Mouse (Mus musculus) natural killer cell, adult 2 months (primary cell): ENCODE results near the gene Gm6169.
A peak's percentile ranks its signal among the peaks of the same experiment; 100 is the strongest.
"Not testable (repeated sequence)": the region's sequence is repeated elsewhere in the genome, so short reads cannot be mapped to it uniquely, and the experiment has no call there.

Experiments
- DNase-seq, 2 experiments: peaks; one replicate each; pipeline ENCODE4 v3.0.0; 2022; ENCODE audit warnings: low spot score in 2 of 2

Gene Gm6169

DNA sequence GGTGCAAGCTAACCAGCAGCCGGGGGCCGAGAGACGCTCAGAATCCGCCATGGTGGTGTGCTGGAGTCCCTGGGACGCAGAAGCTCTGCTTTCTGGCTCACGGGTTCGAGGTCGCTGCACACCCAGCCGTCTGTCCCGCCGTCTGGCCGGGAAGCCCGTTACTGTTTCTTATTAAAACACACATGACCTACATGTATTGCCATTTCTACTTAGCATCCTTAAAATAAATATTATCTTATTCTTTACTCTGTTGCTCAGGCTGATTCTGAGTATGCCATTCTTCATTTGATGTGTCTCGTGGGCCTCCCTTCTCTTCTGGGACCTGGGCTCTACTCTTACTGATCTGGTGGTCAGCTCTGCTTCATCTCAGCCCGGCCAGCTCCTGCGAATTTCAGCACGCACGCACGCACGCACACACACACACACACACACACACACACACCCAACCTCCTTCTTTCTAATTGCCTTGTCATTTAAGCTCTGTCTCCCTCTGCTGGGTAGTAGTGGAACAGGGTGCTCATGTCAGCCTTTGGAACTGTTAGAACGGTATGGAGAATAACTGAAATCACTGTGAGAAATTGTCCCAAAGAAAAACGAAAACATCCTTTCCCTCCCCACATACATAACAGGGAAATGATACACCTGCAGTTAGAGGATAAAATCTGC lies at the start of gene Gm6169:
Gm6169 (minus strand) TSS at position 51 of the 666 bp plus-strand sequence.
- peak in 1 of 2 experiments; percentile 1 for DNase-seq

DNA sequence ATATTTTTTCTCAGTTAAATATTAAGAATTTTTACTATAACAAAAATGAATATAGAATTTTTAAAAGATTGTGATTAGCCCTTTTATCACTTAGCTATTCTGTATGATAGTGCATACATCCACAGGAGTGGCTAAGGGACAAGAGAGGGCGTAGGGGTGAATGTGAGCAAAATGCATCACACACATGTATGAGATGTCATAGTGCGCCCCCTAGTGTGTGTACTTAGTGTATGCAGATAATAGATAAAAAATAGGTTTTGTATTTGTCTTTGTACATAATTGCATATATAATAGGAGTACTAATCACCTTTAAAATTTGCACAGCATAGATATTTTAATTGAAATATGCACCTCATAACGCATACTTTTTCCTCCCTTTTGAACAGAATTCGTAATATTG lies 46.8 kb upstream of the Gm6169 start:
- peak; percentile 44 to 62 for DNase-seq

DNA sequence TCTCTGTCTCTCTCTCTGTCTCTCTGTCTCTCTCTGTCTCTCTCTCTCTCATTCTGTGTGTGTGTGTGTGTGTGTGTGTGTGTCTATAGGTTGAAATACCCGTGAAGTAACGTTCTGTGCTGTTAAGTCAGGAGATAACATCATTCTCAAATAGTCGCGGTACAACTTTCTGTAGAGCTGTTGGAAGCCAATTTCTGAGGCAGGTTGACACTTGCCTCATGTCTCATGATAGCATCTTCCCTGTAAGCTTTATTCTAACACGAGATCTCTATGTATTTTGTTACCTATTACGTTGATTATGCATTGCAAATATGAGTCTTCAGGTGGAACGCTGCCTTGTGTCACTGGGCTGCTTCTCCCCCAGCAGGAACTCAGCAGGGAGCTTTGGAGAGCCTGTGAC lies 43.3 kb upstream of the Gm6169 start:
- no peak for DNase-seq

GRCm38 (mm10) chr13:97138404-97138931 lies 39.4 kb upstream of the Gm6169 start:
- DNase-seq = not testable (repeated sequence)

DNA sequence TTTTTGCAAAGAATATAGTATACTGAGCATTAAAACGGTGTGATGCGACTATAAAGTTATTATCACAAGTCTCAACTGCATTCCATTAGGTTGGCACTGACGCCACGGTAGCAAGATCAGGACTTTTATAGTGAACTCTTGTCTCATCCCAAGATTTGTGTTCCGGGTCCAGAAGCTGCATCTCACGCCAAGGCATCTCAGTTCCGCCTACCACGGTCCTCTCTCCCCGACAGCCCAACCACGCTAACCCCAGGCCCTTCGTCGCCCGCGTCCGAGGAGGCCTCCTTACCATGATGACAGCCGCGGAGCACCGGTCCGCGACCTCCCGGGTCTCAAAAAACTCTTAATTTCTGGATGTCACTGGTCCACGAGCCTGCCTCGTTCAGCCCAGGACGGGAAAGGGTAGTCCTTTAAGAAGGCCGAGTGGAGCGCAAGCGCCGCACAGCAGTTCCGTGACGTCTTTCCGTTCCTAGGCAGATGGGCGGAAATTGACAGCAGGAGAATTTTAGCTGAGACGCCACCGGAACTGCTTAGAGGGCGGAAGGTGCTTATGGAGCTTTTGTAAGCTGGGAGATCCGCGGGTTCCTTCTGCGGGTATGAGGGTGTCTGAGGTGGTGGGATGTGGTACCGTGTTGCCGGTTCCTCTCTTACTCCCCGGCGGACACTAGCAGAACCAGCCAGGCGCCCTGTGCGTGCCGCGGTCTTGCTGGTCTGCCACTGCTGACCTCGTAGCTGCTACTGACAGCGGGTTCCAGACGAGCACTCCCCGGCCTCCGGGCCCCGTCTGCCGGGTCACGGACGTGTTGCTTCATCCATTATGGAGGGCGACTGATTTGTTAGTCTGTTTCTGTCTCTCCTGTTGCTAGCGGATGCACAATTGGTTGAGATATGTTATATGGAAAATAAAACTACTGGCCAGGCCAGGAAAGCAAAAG lies 38.7 kb upstream of the Gm6169 start, which contains the start of the genes Gfm2 and Nsa2:
Gfm2 (plus strand) TSS at position 472 of the 935 bp plus-strand sequence.
Nsa2 (minus strand) TSS at position 472 of the 935 bp plus-strand sequence.
- DNase-seq = peak; percentile 88 to 89

DNA sequence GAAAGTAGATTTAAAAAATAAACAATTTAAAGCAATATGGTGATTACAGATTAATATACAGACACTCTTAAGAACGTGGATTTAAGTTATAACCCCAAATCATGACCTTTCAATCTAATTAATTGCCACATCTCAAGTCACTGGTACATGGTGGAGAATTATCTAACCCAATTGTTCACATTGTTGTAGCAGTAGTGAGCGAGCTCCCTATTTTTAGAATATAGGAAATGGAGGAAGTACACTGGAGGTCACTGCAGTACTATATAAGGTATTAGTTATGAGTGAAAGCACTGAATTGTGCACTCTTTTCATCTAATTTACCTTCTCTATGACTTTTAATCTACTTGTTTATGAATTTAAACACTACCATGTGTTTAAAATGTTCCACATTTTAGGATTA lies 31.4 kb upstream of the Gm6169 start:
- not testable (repeated sequence) for DNase-seq

- not testable (repeated sequence) for DNase-seq
These were observed 30.6 kb upstream of the Gm6169 start for GRCm38 (mm10) chr13:97129654-97130053.

- no peak for DNase-seq
These were observed 22.3 kb upstream of the Gm6169 start for GRCm38 (mm10) chr13:97121341-97121740.

DNA sequence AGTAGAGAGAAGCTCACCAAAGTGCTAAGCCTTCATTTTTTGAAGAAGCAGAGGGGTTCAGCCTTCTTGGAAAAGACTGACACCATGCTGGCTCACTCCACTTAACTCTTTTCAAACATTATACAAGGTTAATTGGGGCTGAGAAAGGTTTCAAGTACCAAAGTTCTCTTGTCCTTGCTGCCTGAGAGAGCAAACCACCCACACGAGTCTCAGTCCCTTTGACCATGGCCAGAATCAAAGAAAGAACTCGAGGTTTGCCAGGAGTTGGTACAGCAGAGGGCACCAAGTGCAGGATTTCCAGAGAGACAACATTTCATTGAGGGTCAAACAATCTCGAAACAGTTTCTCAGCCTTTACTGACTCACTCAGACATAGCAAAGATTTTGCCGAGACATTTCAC lies 10.0 kb upstream of the Gm6169 start:
- no peak for DNase-seq

GRCm38 (mm10) chr13:97107721-97108120 lies 8.7 kb upstream of the Gm6169 start:
- not testable (repeated sequence) for DNase-seq

DNA sequence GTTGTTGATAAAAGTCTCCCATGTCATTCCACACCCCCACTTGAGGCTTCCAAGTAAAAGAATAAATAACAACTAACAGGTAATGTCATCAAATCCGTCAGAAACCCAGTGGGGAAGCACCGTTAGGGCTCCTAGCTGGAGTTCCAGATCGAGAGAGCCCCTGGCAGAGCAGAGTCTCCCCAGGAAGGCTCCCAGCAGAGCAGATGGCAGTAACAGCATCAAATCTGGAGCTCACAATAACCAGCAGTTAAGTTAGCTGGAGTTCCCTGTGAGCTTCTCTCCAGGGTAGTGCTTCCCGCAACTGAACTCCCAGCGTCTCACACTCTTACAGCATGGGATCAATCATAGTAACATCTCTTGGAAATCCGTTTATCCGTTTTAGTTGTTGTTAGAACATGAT lies 6.0 kb upstream of the Gm6169 start:
- DNase-seq = no peak

DNA sequence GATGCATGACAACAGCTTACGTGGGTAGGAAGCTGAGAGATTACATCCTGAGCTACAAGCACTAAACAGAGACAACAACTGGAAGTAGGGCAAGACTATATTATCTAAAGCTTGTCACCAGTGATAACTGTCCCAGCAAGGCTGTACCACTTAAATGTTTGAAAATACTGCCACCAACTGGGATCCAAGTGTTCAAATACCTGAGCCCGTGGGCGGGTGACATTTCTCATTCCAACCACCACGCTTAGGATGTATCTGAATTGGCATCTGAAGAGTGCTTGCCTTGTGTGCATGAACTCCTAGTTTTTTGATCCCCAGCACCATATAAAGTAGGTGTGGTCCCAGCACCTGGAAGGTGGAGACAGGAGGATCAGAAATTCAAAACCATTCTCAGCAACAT lies 3.3 kb downstream of the Gm6169 start:
- no peak for DNase-seq

DNA sequence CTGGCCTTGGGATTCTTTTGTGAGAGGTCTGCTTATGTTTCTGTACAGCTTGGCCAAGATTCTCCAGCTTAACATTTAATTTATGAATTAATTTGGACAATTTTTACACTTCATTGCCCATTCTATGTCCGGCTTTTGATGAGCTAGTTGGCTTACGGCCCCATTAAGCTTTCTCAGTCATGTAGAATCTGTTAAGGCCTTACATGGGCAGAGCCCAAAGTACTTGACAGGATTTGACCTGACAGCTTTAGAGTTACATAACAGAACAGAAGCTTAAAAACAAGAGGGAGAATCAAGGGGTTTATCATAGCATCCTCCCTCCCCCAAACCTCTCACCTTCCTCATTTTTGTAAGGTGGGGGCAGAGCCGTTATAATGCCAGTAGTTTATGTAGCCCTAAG lies 10.9 kb downstream of the Gm6169 start:
- no peak for DNase-seq

DNA sequence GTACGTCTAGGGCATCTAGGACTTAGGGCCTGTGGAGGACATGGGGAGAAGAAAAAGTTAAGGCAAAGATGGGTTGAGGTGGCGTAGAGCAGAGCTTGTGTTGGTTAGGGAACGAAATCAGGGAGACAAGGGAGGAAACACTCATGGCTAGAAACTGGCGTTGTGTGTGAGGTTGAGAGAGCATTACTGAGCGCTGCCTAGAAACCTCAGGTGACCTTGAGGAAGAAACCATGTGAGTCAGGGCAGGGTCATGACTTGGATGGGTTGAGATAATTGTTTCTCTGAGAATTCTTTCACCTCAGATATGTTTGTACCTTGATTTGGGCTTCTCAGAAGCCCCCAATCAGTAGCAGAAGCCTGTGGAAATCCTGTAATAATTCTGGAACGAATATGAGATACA lies 11.6 kb downstream of the Gm6169 start:
- DNase-seq = no peak

- DNase-seq = no peak
These were observed 12.7 kb downstream of the Gm6169 start for GRCm38 (mm10) chr13:97086316-97086715.

- no peak for DNase-seq
These were observed 16.6 kb downstream of the Gm6169 start for GRCm38 (mm10) chr13:97082432-97082831.

DNA sequence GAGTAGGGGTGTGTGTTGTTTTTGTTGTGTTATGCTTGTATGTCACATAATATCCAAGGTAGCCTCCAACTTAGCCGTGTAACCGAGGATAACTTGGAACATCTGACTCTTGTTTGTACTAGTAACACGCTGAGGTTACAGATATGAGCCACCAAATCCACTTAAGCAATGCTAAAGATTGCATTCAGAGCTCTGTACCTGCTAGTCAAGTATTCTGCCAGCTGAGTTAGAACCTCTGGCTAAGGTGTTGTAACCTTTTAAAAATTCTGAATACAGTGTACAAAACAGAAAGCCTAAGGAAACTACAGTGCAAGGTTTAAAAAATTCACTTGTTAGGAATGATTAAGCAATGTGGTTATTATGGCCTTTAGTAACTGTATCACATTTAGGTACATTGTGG lies 18.4 kb downstream of the Gm6169 start:
- no peak for DNase-seq

GRCm38 (mm10) chr13:97080201-97080600 lies 18.8 kb downstream of the Gm6169 start:
- no peak for DNase-seq

DNA sequence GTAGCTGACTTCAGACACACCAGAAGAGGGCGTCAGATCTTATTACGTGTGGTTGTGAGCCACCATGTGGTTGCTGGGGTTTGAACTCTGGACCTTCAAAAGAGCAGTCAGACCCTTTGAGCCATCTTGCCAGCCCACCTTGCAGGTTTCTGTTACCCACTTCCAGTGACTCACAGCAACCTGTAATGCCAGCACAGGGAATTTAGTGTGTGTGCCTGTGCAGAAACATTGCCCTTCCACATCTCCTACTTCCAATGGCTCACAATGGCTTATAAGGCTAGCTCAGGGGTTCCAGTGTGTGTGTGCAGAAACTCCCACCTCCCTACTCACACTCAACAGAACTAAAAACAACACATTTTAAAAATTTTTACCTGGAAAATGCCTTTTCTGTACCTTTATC lies 21.5 kb downstream of the Gm6169 start:
- no peak for DNase-seq

- DNase-seq = no peak
These were observed 25.5 kb downstream of the Gm6169 start for GRCm38 (mm10) chr13:97073497-97073896.

DNA sequence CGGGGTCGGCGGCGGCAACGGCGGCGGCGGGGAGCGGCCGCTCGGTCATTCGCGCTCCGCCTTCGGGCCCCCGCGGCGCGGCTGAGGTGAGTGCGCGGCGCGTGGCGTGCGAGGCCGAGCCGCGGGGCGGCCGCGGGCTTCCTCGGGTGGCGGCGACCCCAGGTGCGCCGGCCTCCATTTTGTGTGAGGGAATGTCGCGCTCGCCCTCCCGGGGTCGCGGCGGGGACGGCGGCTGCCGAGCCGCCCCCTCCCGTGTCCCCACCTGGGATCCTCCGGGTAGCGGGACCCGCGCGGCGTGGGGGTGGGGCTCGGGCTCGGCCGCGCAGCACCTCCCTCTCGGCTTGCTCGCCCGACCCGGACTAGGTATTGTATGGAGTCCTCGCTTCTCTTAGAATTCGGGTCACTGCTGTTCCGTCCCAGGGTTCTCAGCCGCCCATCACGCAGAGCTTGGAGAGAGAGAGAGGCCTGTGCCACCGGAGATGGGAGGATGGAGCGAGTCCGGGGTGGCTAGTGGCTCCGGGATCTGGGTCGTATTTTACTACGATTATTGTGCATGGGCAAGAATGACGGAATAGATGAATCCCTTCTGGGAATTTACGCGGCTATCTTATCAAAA lies 27.3 kb downstream of the Gm6169 start:
- no peak for DNase-seq
